Mouse (Mus musculus): Measurements from ENCODE around the gene Rtn4ip1.
"Not testable (repeated sequence)": the region's sequence is repeated elsewhere in the genome, so short reads cannot be mapped to it uniquely, and the experiment has no call there.

Rtn4ip1 gene

GRCm38 (mm10) chr10:43901578-43902194 is at the start of gene Rtn4ip1, which contains the start of gene Qrsl1:
Rtn4ip1 (plus strand) TSS chr10:43901807.
Qrsl1 (minus strand) TSS chr10:43901745.
- peak; percentile 88 for DNase-seq (ENCODE audit: low read depth)

DNA sequence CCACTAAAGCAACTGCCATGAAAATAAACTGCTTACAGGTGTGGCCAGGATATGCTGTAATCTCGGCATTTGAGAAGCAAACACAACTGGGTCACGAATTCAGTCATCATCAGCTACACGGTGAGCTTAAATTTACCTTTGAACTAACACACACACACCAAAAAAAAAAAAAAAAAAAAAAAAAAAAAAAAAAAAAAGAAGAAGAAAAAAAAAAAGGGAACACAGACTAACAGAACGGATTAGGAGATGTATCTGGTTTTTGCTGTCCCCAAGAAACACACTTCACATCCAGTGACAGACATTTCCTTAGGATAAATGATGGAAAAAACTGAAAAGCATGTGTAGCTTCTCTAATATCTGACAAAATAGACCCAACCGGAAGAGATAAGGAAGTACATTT is 49.7 kb upstream of the Rtn4ip1 start:
- DNase-seq (ENCODE audit: low read depth) = no peak

GRCm38 (mm10) chr10:43855916-43856315 is 45.7 kb upstream of the Rtn4ip1 start:
- peak; percentile 10 for DNase-seq (ENCODE audit: low read depth)

DNA sequence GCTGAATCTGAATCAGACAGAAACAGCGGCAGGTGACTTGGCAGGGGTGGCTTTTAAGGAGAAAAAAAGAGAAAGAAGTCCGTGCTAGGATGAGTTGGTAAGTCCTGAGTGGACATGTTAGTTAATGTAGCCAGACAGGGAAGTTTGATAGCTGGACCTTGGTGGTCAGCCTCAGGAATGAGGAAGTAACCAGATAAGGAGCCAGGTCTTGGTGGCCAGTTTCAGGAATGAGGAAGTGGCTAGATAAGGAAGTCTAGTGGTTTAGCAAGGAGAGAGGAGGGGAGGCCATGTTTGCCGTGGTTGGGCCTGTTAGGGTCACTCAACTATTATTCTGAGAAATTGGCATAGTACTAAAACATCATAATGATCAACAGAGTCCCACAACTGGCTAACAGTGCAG is 45.3 kb upstream of the Rtn4ip1 start:
- no peak for DNase-seq (ENCODE audit: low read depth)

GRCm38 (mm10) chr10:43870752-43871151 is 30.9 kb upstream of the Rtn4ip1 start:
- DNase-seq (ENCODE audit: low read depth) = peak; percentile 38

GRCm38 (mm10) chr10:43871458-43871857 is 30.1 kb upstream of the Rtn4ip1 start:
- DNase-seq (ENCODE audit: low read depth) = no peak

GRCm38 (mm10) chr10:43887676-43888075 is 13.9 kb upstream of the Rtn4ip1 start:
- DNase-seq (ENCODE audit: low read depth) = no peak

DNA sequence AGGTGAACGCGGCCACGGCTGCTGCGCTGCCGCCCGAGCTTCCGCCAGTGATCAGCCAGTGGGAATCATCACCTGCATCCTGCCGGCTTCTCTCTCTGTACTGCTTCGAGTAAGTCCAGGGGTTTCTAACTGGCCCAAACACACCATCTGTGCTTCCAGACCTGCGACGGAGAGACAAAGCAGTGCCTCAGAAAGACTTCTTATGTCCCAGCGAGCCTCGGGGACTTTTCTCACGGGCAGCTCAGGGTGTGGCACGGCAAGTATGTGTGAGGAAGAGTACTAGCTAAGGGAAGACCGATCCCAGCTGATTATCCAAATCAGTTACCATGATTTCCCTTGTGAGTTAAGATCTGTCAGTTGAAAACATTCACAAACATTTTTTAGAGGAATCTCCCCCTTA is 12.6 kb upstream of the Rtn4ip1 start:
- DNase-seq (ENCODE audit: low read depth) = no peak

DNA sequence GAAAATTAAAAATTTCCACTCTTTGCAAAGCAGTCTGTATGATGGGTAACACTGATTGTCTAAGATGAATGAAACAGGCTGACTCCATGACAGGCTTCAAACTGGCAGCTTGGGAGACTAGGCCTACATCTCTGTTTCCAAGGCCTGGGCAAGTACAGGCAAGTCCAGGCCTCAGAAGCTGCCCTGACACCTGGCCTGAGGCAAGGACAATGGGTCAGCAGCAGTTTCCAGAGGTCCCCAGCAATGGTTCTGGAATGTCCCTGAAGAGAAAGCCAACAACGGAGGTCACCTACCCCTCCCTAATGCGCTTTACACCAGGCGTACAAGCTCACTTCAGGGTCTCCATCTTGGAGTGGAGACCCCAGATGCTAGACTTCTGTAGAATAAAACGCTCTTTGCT is 8.6 kb upstream of the Rtn4ip1 start:
- no peak for DNase-seq (ENCODE audit: low read depth)

- no peak for DNase-seq (ENCODE audit: low read depth)
Measured at GRCm38 (mm10) chr10:43896065-43896464, 5.5 kb upstream of the Rtn4ip1 start.

GRCm38 (mm10) chr10:43898276-43898675 is 3.3 kb upstream of the Rtn4ip1 start:
- no peak for DNase-seq (ENCODE audit: low read depth)

GRCm38 (mm10) chr10:43900883-43901570 is 580 bp upstream of the Rtn4ip1 start:
- peak; percentile 33 for DNase-seq (ENCODE audit: low read depth)

DNA sequence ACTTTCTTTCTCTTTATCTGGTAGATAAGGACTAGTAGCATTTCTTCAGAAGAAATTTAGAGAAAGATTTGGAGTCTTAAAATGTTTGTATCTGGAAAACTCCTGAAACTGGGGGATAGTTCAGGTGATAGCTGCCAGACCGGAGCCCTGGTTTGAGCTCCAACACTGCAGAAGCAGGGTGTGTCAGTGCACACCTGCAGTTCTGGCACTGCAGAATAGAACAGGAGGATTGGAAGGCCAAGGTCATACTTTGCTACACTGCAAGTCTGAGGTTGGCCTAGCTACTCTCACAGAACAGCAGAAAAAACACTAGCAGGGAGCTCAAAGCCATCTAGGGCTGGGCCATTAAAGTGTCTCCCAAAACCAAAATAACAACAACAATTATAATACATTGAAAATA is 3.0 kb downstream of the Rtn4ip1 start:
- DNase-seq (ENCODE audit: low read depth) = no peak

GRCm38 (mm10) chr10:43910032-43910872 is 8.6 kb downstream of the Rtn4ip1 start:
- no peak for DNase-seq (ENCODE audit: low read depth)

DNA sequence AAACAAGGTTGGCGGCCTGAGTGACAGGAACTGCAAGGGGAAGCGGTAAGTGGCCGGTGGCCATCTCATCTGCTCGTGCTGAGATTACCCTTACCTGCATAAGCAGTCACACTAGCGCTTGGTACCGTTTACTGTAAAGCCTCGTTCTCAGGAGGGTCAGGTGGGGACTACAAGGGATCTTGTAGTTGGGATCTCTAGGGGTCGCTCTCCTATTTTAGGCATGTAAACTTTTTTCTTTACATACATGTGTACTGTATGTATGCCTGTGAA is 9.2 kb downstream of the Rtn4ip1 start:
- DNase-seq (ENCODE audit: low read depth) = no peak

- peak; percentile 17 for DNase-seq (ENCODE audit: low read depth)
Measured at GRCm38 (mm10) chr10:43912236-43912635, 10.6 kb downstream of the Rtn4ip1 start.

DNA sequence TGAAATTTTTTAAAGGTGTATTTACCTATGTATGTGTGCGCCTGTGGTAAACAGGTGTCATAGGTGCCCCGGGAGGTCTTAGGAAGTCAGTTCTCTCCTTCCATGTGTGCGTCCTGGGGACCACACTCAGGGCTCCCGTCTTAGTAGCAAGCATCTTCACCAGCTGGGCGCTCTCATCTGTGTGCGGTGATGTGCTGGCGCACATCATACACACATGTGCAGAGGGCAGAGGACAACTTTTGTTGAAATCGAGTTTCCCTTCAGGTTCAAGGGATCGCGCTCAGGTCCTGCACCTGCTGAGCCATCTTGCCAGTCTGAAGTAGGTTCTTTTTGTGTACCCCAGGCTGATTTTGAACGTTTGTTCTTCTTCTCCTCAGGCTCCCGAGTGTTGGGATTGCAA is 14.6 kb downstream of the Rtn4ip1 start:
- no peak for DNase-seq (ENCODE audit: low read depth)

DNA sequence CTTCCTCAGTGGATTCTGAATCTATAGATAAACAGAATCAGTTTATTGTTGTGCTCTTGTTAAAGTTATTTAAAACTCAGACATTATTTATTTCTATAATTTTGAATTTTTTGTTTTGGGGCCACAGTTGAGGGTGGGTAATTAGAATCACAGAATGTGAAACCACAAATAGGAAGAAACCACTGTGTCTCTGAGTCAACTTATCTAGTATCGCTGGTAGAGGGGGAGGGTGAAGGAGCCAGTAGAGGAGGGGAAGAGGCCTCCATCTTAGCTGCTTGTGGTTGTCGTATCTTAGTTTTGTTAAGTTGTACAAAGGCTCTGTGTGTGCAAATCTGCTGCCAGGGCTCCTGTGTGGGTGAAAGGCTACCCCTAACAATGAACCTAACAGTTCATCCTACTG is 15.1 kb downstream of the Rtn4ip1 start:
- no peak for DNase-seq (ENCODE audit: low read depth)

DNA sequence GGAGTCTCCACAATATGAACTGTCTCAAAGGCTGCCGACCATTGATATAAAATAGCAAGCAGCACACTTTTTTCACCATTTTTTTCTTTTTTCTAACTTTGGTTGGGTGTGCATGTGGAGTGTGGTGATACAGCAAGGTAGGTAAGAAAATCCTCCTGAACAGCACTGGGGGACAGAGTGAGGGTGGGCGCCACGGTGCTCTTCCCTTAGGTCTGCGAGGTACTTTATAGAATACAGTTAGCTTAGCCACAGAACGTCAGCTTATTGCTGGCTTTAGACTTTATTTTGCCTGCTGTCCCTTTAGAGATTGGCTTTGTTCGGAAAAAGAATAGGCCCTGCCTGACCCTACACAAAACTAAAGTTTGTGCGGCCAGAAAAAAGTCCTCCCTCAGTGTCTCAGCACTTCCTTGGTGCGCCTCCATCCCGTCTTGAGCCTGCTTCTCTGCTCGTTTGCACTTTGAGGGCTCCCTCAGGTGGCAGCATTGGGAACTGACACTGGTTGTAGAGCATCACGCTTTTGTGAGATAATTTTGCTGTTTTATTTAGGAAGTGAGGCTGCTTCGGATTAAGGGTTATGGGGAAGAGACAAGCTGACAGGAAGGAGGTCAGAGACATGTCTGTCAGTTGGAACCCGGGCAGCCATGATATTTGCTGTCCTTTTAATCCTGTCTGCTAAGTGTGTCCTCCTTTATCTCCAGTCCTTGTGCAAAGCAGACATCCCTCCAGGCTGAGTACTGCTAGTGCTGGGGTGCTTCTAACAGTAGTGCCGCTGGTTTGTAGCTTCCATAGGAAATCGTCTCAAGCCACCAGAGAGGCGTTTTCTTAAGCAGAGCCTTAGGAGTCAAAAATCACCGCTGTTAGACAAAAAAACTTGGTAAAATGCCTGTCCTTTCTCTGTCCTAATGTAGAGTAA is 17.3 kb downstream of the Rtn4ip1 start:
- DNase-seq (ENCODE audit: low read depth) = peak; percentile 67

DNA sequence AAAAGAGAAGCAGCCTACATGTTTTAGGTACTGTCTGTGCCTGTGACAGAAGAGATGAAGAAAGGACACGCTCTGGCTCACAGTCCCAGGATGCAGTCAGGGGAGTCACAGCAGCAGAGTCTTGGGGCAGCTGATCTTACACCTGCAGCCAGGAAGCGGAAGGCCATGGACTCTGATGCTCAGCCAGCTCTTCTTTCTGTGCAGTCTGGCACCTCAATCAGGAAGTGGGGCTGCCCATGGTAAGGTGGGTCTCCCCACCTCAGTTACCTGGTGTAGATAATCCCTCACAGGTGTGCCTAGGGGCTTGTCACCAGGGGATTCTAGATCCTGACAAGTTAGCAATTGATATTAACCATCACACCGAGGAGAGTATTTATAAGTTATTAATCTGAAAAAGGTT is 21.5 kb downstream of the Rtn4ip1 start:
- no peak for DNase-seq (ENCODE audit: low read depth)

GRCm38 (mm10) chr10:43925776-43926175 is 24.2 kb downstream of the Rtn4ip1 start:
- DNase-seq (ENCODE audit: low read depth) = not testable (repeated sequence)

- DNase-seq (ENCODE audit: low read depth) = no peak
Measured at GRCm38 (mm10) chr10:43927736-43928135, 26.1 kb downstream of the Rtn4ip1 start.
